8 mouse cellular contexts compared by ENCODE assay signal in genomic region chr13:30659613-30660505, GRCm38 (mm10). TPM values are rescaled to one million over a fixed set of nuclear protein-coding genes. Genes with fewer than 3 reads are reported as not detected.
DNase-seq lines count a peak whose midpoint lies in the region; ATAC-seq and TF ChIP-seq lines count a peak whose summit lies in the region.

Gene Dusp22, plus strand, starts transcription at chr13:30659999.

- no peak for TF ChIP-seq EP300 in lung, postnatal 0 days (IDR thresholded peaks at IDR 0.05)

- WGBS in cerebellum, adult 2 months: under 1% methylated on average over 74 of the region's 74 CpGs
- WGBS in hindbrain, embryonic 11.5 days: 2% methylated on average over 36 of the region's 74 CpGs
- 2% methylated on average over 36 of the region's 74 CpGs for WGBS in lung, postnatal 0 days

- H3K9ac ChIP-seq in ES-E14 (ENCODE audit: insufficient read depth, low read depth, low read length, poor library complexity, severe bottlenecking): peak within 1 kb of the TSS; percentile 57
- H3K9ac ChIP-seq in hindbrain, embryonic 11.5 days (ENCODE audit: low read depth, low read length): peak within 1 kb of the TSS; percentile 80
- H3K9ac ChIP-seq in lung, postnatal 0 days (replicated peaks; ENCODE audit: low read depth): peak within 1 kb of the TSS; percentile 52

- H3K36me3 ChIP-seq in ES-E14 (ENCODE audit: control insufficient read depth, insufficient read depth, low read length, poor library complexity, severe bottlenecking): no peaks in the 10 kb centered on the region
- no peaks in the 10 kb centered on the region for H3K36me3 ChIP-seq in hindbrain, embryonic 11.5 days (ENCODE audit: control insufficient read depth, insufficient read depth, low read length)
- H3K36me3 ChIP-seq in lung, postnatal 0 days (ENCODE audit: insufficient read depth, low read length): no peaks in the 10 kb centered on the region

- no peaks in the 10 kb centered on the region; a peak in 1 of 4 replicates for H3K4me1 ChIP-seq in ES-E14 (ENCODE audit: control insufficient read depth in 2 of 2, insufficient read depth in 2 of 2, low read length in 2 of 2, poor library complexity in 1 of 2)
- no peaks in the 10 kb centered on the region for H3K4me1 ChIP-seq in cerebellum, adult 2 months (ENCODE audit: control insufficient read depth, insufficient read depth, low read length)
- H3K4me1 ChIP-seq in hindbrain, embryonic 11.5 days (replicated peaks; ENCODE audit: control insufficient read depth, insufficient read depth, low read length): no peaks in the 10 kb centered on the region
- no peaks in the 10 kb centered on the region for H3K4me1 ChIP-seq in lung, postnatal 0 days (ENCODE audit: insufficient read depth, low read depth, low read length)

- DNase-seq in ES-E14 (ENCODE audit: low read depth, low spot score): peak; percentile 24
- peak; percentile 87 to 90 for DNase-seq in cerebellum, adult 2 months
- DNase-seq in frontal cortex, postnatal 10 days (ENCODE audit: low spot score in 2 of 2): peak; percentile 76 to 85
- peak; percentile 88 for DNase-seq in hindbrain, embryonic 11.5 days (ENCODE audit: low spot score)
- DNase-seq in layer of hippocampus, postnatal 10 days (ENCODE audit: low spot score in 2 of 2): peak; percentile 84 to 92
- peak; percentile 93 for DNase-seq in lung, postnatal 0 days (ENCODE audit: low spot score)
- DNase-seq in ovary, postnatal 10 days (ENCODE audit: low spot score): peak; percentile 67
- DNase-seq in thymus, postnatal 0 days (ENCODE audit: low spot score): peak; percentile 62

- H3K27ac ChIP-seq in ES-E14 (ENCODE audit: insufficient read depth, low read depth, low read length, poor library complexity, severe bottlenecking): no peak within 1 kb of the TSS
- H3K27ac ChIP-seq in cerebellum, adult 2 months (ENCODE audit: insufficient read depth, low read length): peak within 1 kb of the TSS; percentile 83
- no peak within 1 kb of the TSS for H3K27ac ChIP-seq in hindbrain, embryonic 11.5 days (ENCODE audit: low read depth, low read length)
- peak within 1 kb of the TSS; percentile 72 for H3K27ac ChIP-seq in lung, postnatal 0 days (ENCODE audit: low read length)

- peak within 1 kb of the TSS; percentile 67 to 71 for H3K4me3 ChIP-seq in ES-E14 (ENCODE audit: insufficient read depth in 1 of 2, low read depth in 1 of 2, low read length in 2 of 2, poor library complexity in 1 of 2, severe bottlenecking in 1 of 2)
- H3K4me3 ChIP-seq in cerebellum, adult 2 months (replicated peaks; ENCODE audit: insufficient read depth, low read depth, low read length): peak within 1 kb of the TSS; percentile 97
- H3K4me3 ChIP-seq in hindbrain, embryonic 11.5 days (ENCODE audit: low read depth, low read length): peak within 1 kb of the TSS; percentile 69
- H3K4me3 ChIP-seq in lung, postnatal 0 days (ENCODE audit: low read depth, low read length): peak within 1 kb of the TSS; percentile 64

- ATAC-seq in hindbrain, embryonic 11.5 days (ENCODE audit: low FRiP score): peak; percentile 95
- peak; percentile 97 for ATAC-seq in lung, postnatal 0 days

- TF ChIP-seq POLR2A in cerebellum, adult 2 months (IDR thresholded peaks at IDR 0.05; ENCODE audit: borderline replicate concordance, insufficient read depth, low read length): peak; percentile 5; the same call in 1 of the 2 replicates

- no peaks in the 10 kb centered on the region for H3K9me3 ChIP-seq in ES-E14 (ENCODE audit: control insufficient read depth, insufficient read depth, low read depth, low read length)
- H3K9me3 ChIP-seq in hindbrain, embryonic 11.5 days (ENCODE audit: control insufficient read depth, low read length): no peaks in the 10 kb centered on the region
- no peaks in the 10 kb centered on the region for H3K9me3 ChIP-seq in lung, postnatal 0 days (ENCODE audit: low read length)

- H3K4me2 ChIP-seq in hindbrain, embryonic 11.5 days (replicated peaks; ENCODE audit: low read depth, low read length): peak within 1 kb of the TSS; percentile 75
- H3K4me2 ChIP-seq in lung, postnatal 0 days (replicated peaks; ENCODE audit: low read depth, low read length): peak within 1 kb of the TSS; percentile 69

- TF ChIP-seq CTCF in cerebellum, adult 2 months (IDR thresholded peaks at IDR 0.05; ENCODE audit: borderline replicate concordance, insufficient read depth, low read depth, low read length): no peak
- TF ChIP-seq CTCF in lung, postnatal 0 days (IDR thresholded peaks at IDR 0.05): no peak; the same call in 1 of the 2 replicates

- H3K27me3 ChIP-seq in cerebellum, adult 2 months (ENCODE audit: control insufficient read depth, insufficient read depth, low read length): no peaks in the 10 kb centered on the region
- H3K27me3 ChIP-seq in hindbrain, embryonic 11.5 days (ENCODE audit: control insufficient read depth, insufficient read depth, low read length): no peaks in the 10 kb centered on the region
- no peaks in the 10 kb centered on the region for H3K27me3 ChIP-seq in lung, postnatal 0 days (replicated peaks; ENCODE audit: insufficient read depth, low read length)

- in situ Hi-C loops in ES-E14 (cut with MboI; ENCODE audit: low sequenced_read_pairs in 2 of 2, unreplicated experiment in 2 of 2): no loop called here

TF ChIP-seq in ES-E14, 5 proteins besides CTCF, POLR2A, EP300 and RAD21:
- TF ChIP-seq CHD2 (IDR thresholded peaks at IDR 0.05; ENCODE audit: low read depth, low read length): no peak
- no peak for TF ChIP-seq MAFK (IDR thresholded peaks at IDR 0.05; ENCODE audit: insufficient read depth, low read depth, low read length)
- TF ChIP-seq ZNF384 (IDR thresholded peaks at IDR 0.05; ENCODE audit: low read depth, low read length): no peak
- TF ChIP-seq ZC3H11A (IDR thresholded peaks at IDR 0.05; ENCODE audit: borderline replicate concordance, low read depth, low read length): no peak
- no peak for TF ChIP-seq HCFC1 (IDR thresholded peaks at IDR 0.05; ENCODE audit: borderline replicate concordance, insufficient read depth, low read length)

RNA-seq across cellular contexts. Expression of gene Dusp22, which starts in this region (rescaled TPM):
- total RNA-seq in ES-E14 (2012; rRNA removed): 5.7 and 6.9 TPM in 2 replicates
- 25.6 and 28.1 TPM in 2 replicates for polyA plus RNA-seq in cerebellum, adult 2 months (2012; rRNA removed)
- polyA plus RNA-seq in hindbrain, embryonic 11.5 days (2014; fragmentation: Nextera tagmentation; extraction: Ambion mirVana): 17.0 and 19.0 TPM in 2 replicates
- 10 to 100 TPM; 23.8 to 26.3 TPM for total RNA-seq in layer of hippocampus, postnatal 10 days (2021)
- 26.8 and 30.4 TPM in 2 replicates for polyA plus RNA-seq in lung, postnatal 0 days (2015; fragmentation: Nextera tagmentation; extraction: Ambion mirVana)
- 19.4 and 21.2 TPM in 2 replicates for polyA plus RNA-seq in thymus, postnatal 0 days (2015; fragmentation: Nextera tagmentation; extraction: Ambion mirVana)

Comparison
In these comparisons a context has a peak if more than half of its experiments do, and no peak if none do; other contexts are left out.
1. DNase-seq: peak in every context shown above with its lines; median percentile 93 in lung, postnatal 0 days; 88 in cerebellum, adult 2 months; 88 in hindbrain, embryonic 11.5 days; 88 in layer of hippocampus, postnatal 10 days; 80 in frontal cortex, postnatal 10 days; 67 in ovary, postnatal 10 days; 62 in thymus, postnatal 0 days; 24 in ES-E14.
2. H3K27ac ChIP-seq: peak in cerebellum, adult 2 months (single experiment) and lung, postnatal 0 days (single experiment); none in ES-E14 (single experiment) and hindbrain, embryonic 11.5 days (single experiment).
3. Peak in every context shown above with its lines, with median percentiles within 50 percentile points of each other: H3K4me3 ChIP-seq and H3K9ac ChIP-seq.